Mouse (Mus musculus) kidney, postnatal 0 days (tissue): Measurements from ENCODE around the gene Gm5414. TPM values are rescaled to one million over a fixed set of nuclear protein-coding genes. Genes with fewer than 3 reads are reported as not detected.

Source experiments
- ATAC-seq: fragments of 200-750 bp; cut with Nextera tagmentation; replicated peaks from 2 replicates; pipeline ENCODE4 v1.8.0; 2017; ENCODE audit warnings: low read depth, moderate number of reproducible peaks, moderate TSS enrichment, moderate library complexity; ENCODE audit not compliant: low FRiP score
- DNase-seq: peaks from one replicate; pipeline ENCODE4 v3.0.0-alpha.2; 2016; ENCODE audit warnings: low spot score
- H3K27ac ChIP-seq: fragments of 300-500 bp; sonication (generic); 2 replicates; pipeline ENCODE4 v1.5.1; 2014; ENCODE audit warnings: mild to moderate bottlenecking
- H3K27me3 ChIP-seq: fragments of 300-500 bp; sonication (generic); 2 replicates; pipeline ENCODE4 v1.6.1; 2014; ENCODE audit warnings: low read length, mixed read lengths; ENCODE audit not compliant: insufficient read depth
- H3K36me3 ChIP-seq: fragments of 300-500 bp; sonication (generic); 2 replicates; pipeline ENCODE4 v1.6.1; 2014; ENCODE audit warnings: low read length, mixed read lengths; ENCODE audit not compliant: insufficient read depth
- H3K4me1 ChIP-seq: fragments of 300-500 bp; sonication (generic); replicated peaks from 2 replicates; pipeline ENCODE4 v1.6.1; 2014; ENCODE audit warnings: antibody characterized with exemption, low read length, mixed read lengths; ENCODE audit not compliant: insufficient read depth
- H3K4me2 ChIP-seq: fragments of 300-500 bp; sonication (generic); 2 replicates; pipeline ENCODE4 v1.6.1; 2014; ENCODE audit warnings: mild to moderate bottlenecking, low read length, moderate library complexity, mixed read lengths
- H3K4me3 ChIP-seq: fragments of 300-500 bp; sonication (generic); replicated peaks from 2 replicates; pipeline ENCODE4 v1.5.1; 2014; ENCODE audit warnings: low read depth, low read length
- H3K9ac ChIP-seq: fragments of 300-500 bp; sonication (generic); 2 replicates; pipeline ENCODE4 v1.6.1; 2014; ENCODE audit warnings: low read depth, low read length
- H3K9me3 ChIP-seq: fragments of 300-500 bp; sonication (generic); replicated peaks from 2 replicates; pipeline ENCODE4 v1.6.1; 2016; ENCODE audit warnings: low read length, inconsistent platforms, mixed read lengths
- CTCF ChIP-seq: IDR thresholded peaks from 2 replicates; pipeline ENCODE4 v1.5.1; 2016; ENCODE audit warnings: antibody characterized with exemption, low read depth, mild to moderate bottlenecking, moderate library complexity
- WGBS: fragments of 180-500 bp; shearing (Covaris S2); extraction: QIAGEN DNeasy Blood & Tissue Kit; methylation state at CpG from one replicate; pipeline ENCODE4 v1.1.7; 2014; 5-methylcytosine and 5-hydroxymethylcytosine counted together
- polyA plus RNA-seq: library from polyadenylated mRNA; unstranded; fragments of >200 nt; fragmentation: Nextera tagmentation; extraction: Ambion mirVana; gene quantifications from 2 replicates; pipeline ENCODE4 v1.2.1, GENCODE M21; 2015

Gene Gm5414
- not detected in 2 replicates for polyA plus RNA-seq

GRCm38 (mm10) chr15:101627884-101628283, at the start of gene Gm5414:
TSS of gene Gm5414 (minus strand) at chr15:101628188.
- Histone ChIP-seq H3K27me3 (no peaks in the 10 kb centered on the region), H3K36me3 (no peaks in the 10 kb centered on the region), H3K9me3 (no peaks in the 10 kb centered on the region), H3K4me3 (no peak within 1 kb of the TSS), H3K27ac (no peak within 1 kb of the TSS), H3K9ac (no peak within 1 kb of the TSS), H3K4me2 (no peak within 1 kb of the TSS), H3K4me1 (no peaks in the 10 kb centered on the region)
- DNase-seq (no peak), ATAC-seq (no peak)
- no peak for TF ChIP-seq CTCF
- WGBS, result 78% methylated on average over 2 of the region's 2 CpGs

GRCm38 (mm10) chr15:101675978-101676377, 48.0 kb upstream of the Gm5414 start:
- TF ChIP-seq CTCF, result no peak
- Histone ChIP-seq H3K4me1 (no peaks in the 10 kb centered on the region), H3K9ac (no peak overlapping the region), H3K27me3 (no peaks in the 10 kb centered on the region), H3K9me3 (no peaks in the 10 kb centered on the region), H3K4me3 (no peak overlapping the region), H3K36me3 (no peaks in the 10 kb centered on the region), H3K4me2 (no peak overlapping the region), H3K27ac (no peak overlapping the region)
- DNase-seq (no peak), ATAC-seq (no peak)
- 83% methylated on average over 1 of the region's 1 CpGs for WGBS

- Histone ChIP-seq H3K36me3 (no peaks in the 10 kb centered on the region), H3K27me3 (no peaks in the 10 kb centered on the region), H3K4me3 (no peak overlapping the region), H3K4me2 (no peak overlapping the region), H3K9ac (no peak overlapping the region), H3K27ac (no peak overlapping the region), H3K9me3 (no peaks in the 10 kb centered on the region), H3K4me1 (no peaks in the 10 kb centered on the region)
- no peak for ATAC-seq
- 86% methylated on average over 5 of the region's 5 CpGs for WGBS
- DNase-seq, result no peak
- TF ChIP-seq CTCF, result no peak
Measured at GRCm38 (mm10) chr15:101652736-101653265, 24.8 kb upstream of the Gm5414 start.

GRCm38 (mm10) chr15:101647280-101647679, 19.3 kb upstream of the Gm5414 start, which contains the start of gene Gm5478:
TSS of gene Gm5478 (minus strand) at chr15:101647380.
- WGBS, result 73% methylated on average over 3 of the region's 3 CpGs

GRCm38 (mm10) chr15:101599123-101599522, 28.9 kb downstream of the Gm5414 start:
- no peak for TF ChIP-seq CTCF
- WGBS, result 37% methylated on average over 6 of the region's 6 CpGs

More at GRCm38 (mm10) chr15:101647280-101647679, 19.3 kb upstream of the Gm5414 start, which contains the start of gene Gm5478:
- Histone ChIP-seq H3K9me3 (no peaks in the 10 kb centered on the region), H3K27ac (no peak within 1 kb of the TSS), H3K9ac (no peak within 1 kb of the TSS), H3K4me3 (no peak within 1 kb of the TSS), H3K36me3 (no peaks in the 10 kb centered on the region), H3K27me3 (no peaks in the 10 kb centered on the region), H3K4me2 (no peak within 1 kb of the TSS), H3K4me1 (no peaks in the 10 kb centered on the region)
- ATAC-seq (no peak), DNase-seq (no peak)
- TF ChIP-seq CTCF, result no peak

GRCm38 (mm10) chr15:101588216-101588615, 39.8 kb downstream of the Gm5414 start:
- DNase-seq (no peak), ATAC-seq (no peak)
- no peak; the same call in 1 of the 2 replicates for TF ChIP-seq CTCF
- Histone ChIP-seq H3K4me1 (no peaks in the 10 kb centered on the region), H3K27me3 (no peaks in the 10 kb centered on the region), H3K9me3 (no peaks in the 10 kb centered on the region), H3K36me3 (no peaks in the 10 kb centered on the region), H3K4me3 (no peak overlapping the region), H3K9ac (no peak overlapping the region), H3K27ac (no peak overlapping the region), H3K4me2 (no peak overlapping the region)
- 80% methylated on average over 10 of the region's 10 CpGs for WGBS

More at GRCm38 (mm10) chr15:101599123-101599522, 28.9 kb downstream of the Gm5414 start:
- no peaks in the 10 kb centered on the region for H3K9me3 ChIP-seq
- ATAC-seq, result no peak
- no peak overlapping the region for H3K9ac ChIP-seq
- no peak overlapping the region for H3K4me3 ChIP-seq
- H3K4me1 ChIP-seq, result no peaks in the 10 kb centered on the region
- DNase-seq, result peak; percentile 5
- no peaks in the 10 kb centered on the region for H3K36me3 ChIP-seq
- no peaks in the 10 kb centered on the region for H3K27me3 ChIP-seq
- H3K27ac ChIP-seq, result no peak overlapping the region
- no peak overlapping the region for H3K4me2 ChIP-seq

- ATAC-seq (no peak), DNase-seq (peak; percentile 12)
- WGBS, result 13% methylated on average over 2 of the region's 2 CpGs
- no peak overlapping the region for H3K4me2 ChIP-seq
- no peak overlapping the region for H3K9ac ChIP-seq
- H3K4me3 ChIP-seq, result no peak overlapping the region
- TF ChIP-seq CTCF, result peak; percentile 38; the same call in 1 of the 2 replicates
- no peak overlapping the region for H3K27ac ChIP-seq
- no peaks in the 10 kb centered on the region for H3K4me1 ChIP-seq
- H3K27me3 ChIP-seq, result no peaks in the 10 kb centered on the region
- H3K36me3 ChIP-seq, result no peaks in the 10 kb centered on the region
- H3K9me3 ChIP-seq, result no peaks in the 10 kb centered on the region
Measured at GRCm38 (mm10) chr15:101584456-101584855, 43.5 kb downstream of the Gm5414 start.
